Mouse (Mus musculus) neural tube, embryonic 14.5 days (tissue): ENCODE measurements around the gene Med12l. TPM values are rescaled to one million over a fixed set of nuclear protein-coding genes. Genes with fewer than 3 reads are reported as not detected.

Experiments used
- ATAC-seq: fragments of 200-750 bp; cut with Nextera tagmentation; 2 replicates; pipeline ENCODE4 v1.8.0; 2017; ENCODE audit warnings: low read depth, mild to moderate bottlenecking, moderate TSS enrichment, moderate library complexity
- H3K27ac ChIP-seq: fragments of 300-500 bp; sonication (generic); 2 replicates; pipeline ENCODE4 v1.5.1; 2014; ENCODE audit warnings: low read depth, mild to moderate bottlenecking, control low read depth, low read length, moderate library complexity, mixed read lengths
- H3K27me3 ChIP-seq: fragments of 300-500 bp; sonication (generic); 2 replicates; pipeline ENCODE4 v1.6.1; 2014; ENCODE audit warnings: low read length; ENCODE audit not compliant: control insufficient read depth, insufficient read depth
- H3K36me3 ChIP-seq: fragments of 300-500 bp; sonication (generic); 2 replicates; pipeline ENCODE4 v1.6.1; 2014; ENCODE audit warnings: low read length, mixed read lengths; ENCODE audit not compliant: control insufficient read depth, insufficient read depth
- H3K4me1 ChIP-seq: fragments of 300-500 bp; sonication (generic); 2 replicates; pipeline ENCODE4 v1.6.1; 2014; ENCODE audit warnings: low read length; ENCODE audit not compliant: control insufficient read depth, insufficient read depth
- H3K4me2 ChIP-seq: fragments of 300-500 bp; sonication (generic); 2 replicates; pipeline ENCODE4 v1.6.1; 2014; ENCODE audit warnings: mild to moderate bottlenecking, low read depth, low read length, control low read depth
- H3K4me3 ChIP-seq: fragments of 300-500 bp; sonication (generic); 2 replicates; pipeline ENCODE4 v1.5.1; 2014; ENCODE audit warnings: low read depth, low read length, control low read depth, mixed read lengths
- H3K9ac ChIP-seq: fragments of 300-500 bp; sonication (generic); replicated peaks from 2 replicates; pipeline ENCODE4 v1.6.1; 2014; ENCODE audit warnings: low read depth, mild to moderate bottlenecking, control low read depth, low read length, mixed read lengths
- H3K9me3 ChIP-seq: fragments of 300-500 bp; sonication (generic); 2 replicates; pipeline ENCODE4 v1.6.1; 2016; ENCODE audit warnings: low read length; ENCODE audit not compliant: control insufficient read depth
- WGBS: fragments of 180-500 bp; shearing (Covaris S2); extraction: QIAGEN DNeasy Blood & Tissue Kit; methylation state at CpG from one replicate; pipeline ENCODE4 v1.1.7; 2014; 5-methylcytosine and 5-hydroxymethylcytosine counted together
- polyA plus RNA-seq: library from polyadenylated mRNA; unstranded; fragments of >200 nt; fragmentation: Nextera tagmentation; extraction: Ambion mirVana; gene quantifications from 2 replicates; pipeline ENCODE4 v1.2.1, GENCODE M21; 2014

The Med12l gene
- polyA plus RNA-seq, 1 experiment from 2014 or later, result 9.9 TPM

- Histone ChIP-seq H3K4me2 (no peak overlapping the region), H3K36me3 (no peaks in the 10 kb centered on the region), H3K27me3 (no peaks in the 10 kb centered on the region), H3K9me3 (no peaks in the 10 kb centered on the region), H3K4me3 (no peak overlapping the region), H3K9ac (no peak overlapping the region), H3K4me1 (no peaks in the 10 kb centered on the region), H3K27ac (no peak overlapping the region)
- 96% methylated on average over 5 of the region's 5 CpGs for WGBS
- no peak for ATAC-seq
These were observed 291.0 kb downstream of the Med12l start for GRCm38 (mm10) chr3:59296563-59297130.

- Histone ChIP-seq H3K27me3 (no peaks in the 10 kb centered on the region), H3K4me2 (no peak overlapping the region), H3K36me3 (no peaks in the 10 kb centered on the region), H3K9ac (no peak overlapping the region), H3K4me1 (no peaks in the 10 kb centered on the region), H3K9me3 (no peaks in the 10 kb centered on the region), H3K4me3 (no peak overlapping the region), H3K27ac (no peak overlapping the region)
- 0 out of 2 replicates have a peak, but pooled peaks have one; percentile 39 for ATAC-seq
- 86% methylated on average over 16 of the region's 16 CpGs for WGBS
These were observed 292.0 kb downstream of the Med12l start for GRCm38 (mm10) chr3:59297653-59298052.

GRCm38 (mm10) chr3:59304944-59305343 is 299.3 kb downstream of the Med12l start:
- Histone ChIP-seq H3K36me3 (no peaks in the 10 kb centered on the region), H3K4me1 (no peaks in the 10 kb centered on the region), H3K4me2 (no peak overlapping the region), H3K9ac (no peak overlapping the region), H3K9me3 (no peaks in the 10 kb centered on the region), H3K27me3 (no peaks in the 10 kb centered on the region), H3K4me3 (no peak overlapping the region), H3K27ac (no peak overlapping the region)
- ATAC-seq, result no peak
- 96% methylated on average over 5 of the region's 5 CpGs for WGBS

- ATAC-seq, result no peak
- 94% methylated on average over 2 of the region's 2 CpGs for WGBS
- H3K4me3 ChIP-seq, result no peak overlapping the region
These were observed 299.9 kb downstream of the Med12l start for GRCm38 (mm10) chr3:59305518-59305917.

GRCm38 (mm10) chr3:59312610-59313009 is 307.0 kb downstream of the Med12l start:
- H3K4me2 ChIP-seq, result no peak overlapping the region
- H3K27me3 ChIP-seq, result no peaks in the 10 kb centered on the region
- H3K36me3 ChIP-seq, result no peaks in the 10 kb centered on the region
- no peak overlapping the region for H3K27ac ChIP-seq
- no peak overlapping the region for H3K9ac ChIP-seq
- no peaks in the 10 kb centered on the region for H3K4me1 ChIP-seq
- 89% methylated on average over 10 of the region's 10 CpGs for WGBS
- H3K4me3 ChIP-seq, result no peak overlapping the region
- no peak for ATAC-seq
- H3K9me3 ChIP-seq, result no peaks in the 10 kb centered on the region

More at GRCm38 (mm10) chr3:59305518-59305917, 299.9 kb downstream of the Med12l start:
- no peaks in the 10 kb centered on the region for H3K36me3 ChIP-seq
- H3K4me2 ChIP-seq, result no peak overlapping the region
- H3K27ac ChIP-seq, result no peak overlapping the region
- H3K4me1 ChIP-seq, result no peaks in the 10 kb centered on the region
- no peak overlapping the region for H3K9ac ChIP-seq
- no peaks in the 10 kb centered on the region for H3K9me3 ChIP-seq
- H3K27me3 ChIP-seq, result no peaks in the 10 kb centered on the region

GRCm38 (mm10) chr3:59316077-59316476 is 310.5 kb downstream of the Med12l start:
- Histone ChIP-seq H3K9me3 (no peaks in the 10 kb centered on the region), H3K36me3 (peaks cover 5% of the 10 kb centered on the region; the same call in 1 of the 2 replicates), H3K4me1 (no peaks in the 10 kb centered on the region), H3K27me3 (no peaks in the 10 kb centered on the region), H3K4me2 (no peak overlapping the region), H3K27ac (no peak overlapping the region), H3K9ac (no peak overlapping the region), H3K4me3 (no peak overlapping the region)
- 72% methylated on average over 7 of the region's 7 CpGs for WGBS
- 0 out of 2 replicates have a peak, but pooled peaks have one; percentile 7 for ATAC-seq

- H3K4me1 ChIP-seq, result no peaks in the 10 kb centered on the region
- peaks cover 5% of the 10 kb centered on the region; the same call in 1 of the 2 replicates for H3K36me3 ChIP-seq
- no peaks in the 10 kb centered on the region for H3K27me3 ChIP-seq
- no peak overlapping the region for H3K9ac ChIP-seq
- no peak overlapping the region for H3K27ac ChIP-seq
- 51% methylated on average over 7 of the region's 7 CpGs for WGBS
- H3K4me3 ChIP-seq, result no peak overlapping the region
- H3K4me2 ChIP-seq, result no peak overlapping the region
- H3K9me3 ChIP-seq, result no peaks in the 10 kb centered on the region
- ATAC-seq, result peak; percentile 49; the same call in 1 of the 2 replicates
These were observed 315.8 kb downstream of the Med12l start for GRCm38 (mm10) chr3:59321278-59321876.

- Histone ChIP-seq H3K9me3 (no peaks in the 10 kb centered on the region), H3K9ac (no peak overlapping the region), H3K27me3 (no peaks in the 10 kb centered on the region), H3K36me3 (no peaks in the 10 kb centered on the region), H3K27ac (no peak overlapping the region), H3K4me2 (no peak overlapping the region), H3K4me3 (no peak overlapping the region), H3K4me1 (no peaks in the 10 kb centered on the region)
- 88% methylated on average over 2 of the region's 2 CpGs for WGBS
- ATAC-seq, result no peak
These were observed 322.9 kb downstream of the Med12l start for GRCm38 (mm10) chr3:59328526-59328925.

GRCm38 (mm10) chr3:59341647-59342427 is 336.2 kb downstream of the Med12l start:
- H3K36me3 ChIP-seq, result no peaks in the 10 kb centered on the region
- no peak overlapping the region for H3K9ac ChIP-seq
- H3K9me3 ChIP-seq, result no peaks in the 10 kb centered on the region
- H3K27me3 ChIP-seq, result no peaks in the 10 kb centered on the region
- H3K4me1 ChIP-seq, result no peaks in the 10 kb centered on the region
- no peak overlapping the region for H3K4me2 ChIP-seq
- no peak for ATAC-seq
- no peak overlapping the region for H3K4me3 ChIP-seq
- WGBS, result 76% methylated on average over 11 of the region's 11 CpGs
- H3K27ac ChIP-seq, result no peak overlapping the region
